Mouse (Mus musculus) kidney, postnatal 25 days (tissue): ENCODE measurements at regions not wholly inside any gene's neighbourhood (a gene's known extent, or its start where the extent isn't known, plus 50 kb on each side); places are given as distances from the start of the nearest gene placed in this dataset.

ENCODE experiments used
- DNase-seq, 2 experiments: peaks; one replicate each; pipeline ENCODE4 v3.0.0; 2021; ENCODE audit warnings: mixed read lengths in 2 of 2

- peak in 1 of 2 experiments; percentile 3 for DNase-seq
These were observed 51.5 kb upstream of the Med13 start for GRCm38 (mm10) chr11:86408686-86409579.

GRCm38 (mm10) chr11:86409580-86409947 is 52.2 kb upstream of the Med13 start:
- DNase-seq: peak in 1 of 2 experiments; percentile 7

GRCm38 (mm10) chr11:86410521-86410920 is 53.1 kb upstream of the Med13 start:
- peak in 1 of 2 experiments; percentile 17 for DNase-seq

GRCm38 (mm10) chr11:86412772-86413390 is 55.5 kb upstream of the Med13 start:
- DNase-seq: peak in 1 of 2 experiments; percentile 29

GRCm38 (mm10) chr11:86416471-86416870 is 59.1 kb upstream of the Med13 start:
- peak in 1 of 2 experiments; percentile 15 for DNase-seq

- DNase-seq: peak in 1 of 2 experiments; percentile 13
These were observed 59.8 kb upstream of the Med13 start for GRCm38 (mm10) chr11:86417164-86417563.

- DNase-seq: no peak
These were observed 62.5 kb upstream of the Med13 start for GRCm38 (mm10) chr11:86419810-86420483.

- no peak for DNase-seq
These were observed 55.5 kb upstream of the Rnft1 start for GRCm38 (mm10) chr11:86428926-86429325.

GRCm38 (mm10) chr11:86430287-86430686 is 54.2 kb upstream of the Rnft1 start:
- no peak for DNase-seq

GRCm38 (mm10) chr11:86431550-86431949 is 52.9 kb upstream of the Rnft1 start:
- DNase-seq: no peak

- no peak for DNase-seq
These were observed 50.4 kb upstream of the Rnft1 start for GRCm38 (mm10) chr11:86434106-86434505.
